Mouse (Mus musculus) ES-Bruce4 (cell line): ENCODE measurements around the gene Olfm1.

Experiments used
- CTCF ChIP-seq: IDR thresholded peaks from one replicate; pipeline ENCODE4 v1.8.1; 2011; ENCODE audit warnings: low read depth, low read length
- POLR2A ChIP-seq: IDR thresholded peaks from one replicate; pipeline ENCODE4 v1.8.1; 2011; ENCODE audit warnings: low read length; ENCODE audit not compliant: insufficient read depth

- TF ChIP-seq CTCF (no peak), POLR2A (no peak)
Measured at GRCm38 (mm10) chr2:28239616-28240015, 46.8 kb downstream of the Olfm1 start.
